25 mouse cellular contexts compared by ENCODE assay signal in the genomic region with DNA sequence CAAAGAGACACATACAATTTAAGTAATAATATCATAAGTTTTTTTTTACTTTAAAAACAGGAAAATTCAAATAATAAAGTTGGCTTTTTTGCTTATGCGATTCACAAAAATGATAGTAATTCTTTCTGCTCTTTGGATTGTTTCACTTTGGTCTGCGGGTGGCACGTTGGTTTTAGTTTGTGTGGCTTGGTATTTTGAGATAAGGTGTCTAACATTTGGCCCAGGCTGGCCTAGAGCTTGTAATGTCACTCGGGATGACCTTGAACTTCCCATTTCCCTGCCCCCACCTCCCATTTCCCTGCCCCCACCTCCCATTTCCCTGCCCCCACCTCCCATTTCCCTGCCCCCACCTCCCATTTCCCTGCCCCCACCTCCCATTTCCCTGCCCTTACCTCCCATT. TPM values are rescaled to one million over a fixed set of nuclear protein-coding genes. Genes with fewer than 3 reads are reported as not detected.
A peak's percentile ranks its signal among the peaks of the same experiment; 100 is the strongest.
DNase-seq lines count a peak whose midpoint lies in the region; ATAC-seq lines count a peak whose summit lies in the region.
"Had no signal": no experiment of that assay in that cellular context is flagged by ENCODE, and none has a peak within 500 bp of the region (broad histone marks: within the 10 kb centered on the region; RNA-seq: fewer than 3 reads in every experiment).

No protein-coding gene starts in this region.

- no peak overlapping the region for H3K4me3 ChIP-seq in liver, embryonic 12.5 days
- no peak overlapping the region for H3K4me3 ChIP-seq in liver, embryonic 11.5 days (ENCODE audit: low read depth, low read length)
- H3K4me3 ChIP-seq: embryonic facial prominence, embryonic 10.5 days; embryonic facial prominence, embryonic 12.5 days; forebrain, embryonic 10.5 days; forebrain, embryonic 12.5 days had no signal

- no peak overlapping the region for H3K4me2 ChIP-seq in liver, embryonic 12.5 days
- no peak overlapping the region for H3K4me2 ChIP-seq in liver, embryonic 11.5 days
- H3K4me2 ChIP-seq: embryonic facial prominence, embryonic 12.5 days; forebrain, embryonic 12.5 days had no signal

- no peak for DNase-seq in liver, embryonic 11.5 days (ENCODE audit: low spot score)
- DNase-seq: adrenal gland, adult 8-10 months; adrenal gland, postnatal 14 days; adrenal gland, postnatal 36 days; B cell, adult 2 months; cerebellum, adult 11-12 months; cerebellum, adult 2 months; cerebellum, adult 9-10 months; cerebellum, postnatal 10 days; cerebellum, postnatal 25 days had no signal

- H3K9ac ChIP-seq in liver, embryonic 12.5 days = peak overlapping the region; percentile 9; the same call in 1 of the 2 replicates
- no peak overlapping the region for H3K9ac ChIP-seq in liver, embryonic 11.5 days (ENCODE audit: low read depth, low read length)
- H3K9ac ChIP-seq: embryonic facial prominence, embryonic 12.5 days; forebrain, embryonic 12.5 days had no signal

- H3K36me3 ChIP-seq in liver, embryonic 12.5 days = no peaks in the 10 kb centered on the region
- no peaks in the 10 kb centered on the region for H3K36me3 ChIP-seq in liver, embryonic 11.5 days (ENCODE audit: control insufficient read depth, insufficient read depth, low read length)
- H3K36me3 ChIP-seq: embryonic facial prominence, embryonic 10.5 days; embryonic facial prominence, embryonic 12.5 days; forebrain, embryonic 10.5 days; forebrain, embryonic 12.5 days; G1E had no signal

- ATAC-seq in liver, embryonic 12.5 days = no peak
- no peak for ATAC-seq in liver, embryonic 11.5 days (replicated peaks; ENCODE audit: low FRiP score)
- 0 out of 2 replicates have a peak, but pooled peaks have one; percentile 51 for ATAC-seq in erythroid progenitor cell, adult 5-6 weeks (replicated peaks; ENCODE audit: low FRiP score, poor library complexity, severe bottlenecking)
- ATAC-seq in megakaryocyte-erythroid progenitor cell, adult 5-6 weeks (replicated peaks; ENCODE audit: low FRiP score, low TSS enrichment, poor library complexity, severe bottlenecking) = peak; percentile 51; the same call in 1 of the 2 replicates
- ATAC-seq in granulocyte monocyte progenitor cell, adult 5-6 weeks (replicated peaks; ENCODE audit: poor library complexity, severe bottlenecking) = no peak
- ATAC-seq: activated CD4-positive, CD25-positive, alpha-beta regulatory T cell, adult 4 months; CD4-positive, CD25-positive, alpha-beta regulatory T cell, adult 4 months; forebrain, embryonic 14.5 days; forebrain, embryonic 16.5 days; Patski had no signal

- WGBS in liver, embryonic 12.5 days (ENCODE audit: insufficient replicate concordance) = 25% methylated on average over 4 of the region's 4 CpGs
- 49% methylated on average over 4 of the region's 4 CpGs for WGBS in liver, embryonic 11.5 days

- no peaks in the 10 kb centered on the region for H3K9me3 ChIP-seq in liver, embryonic 12.5 days (replicated peaks)
- H3K9me3 ChIP-seq in liver, embryonic 11.5 days (ENCODE audit: control insufficient read depth, low read length) = no peaks in the 10 kb centered on the region
- H3K9me3 ChIP-seq: embryonic facial prominence, embryonic 12.5 days; forebrain, embryonic 12.5 days; G1E had no signal

- no peak overlapping the region for H3K27ac ChIP-seq in liver, embryonic 12.5 days
- no peak overlapping the region for H3K27ac ChIP-seq in liver, embryonic 11.5 days (ENCODE audit: low read depth, low read length)
- H3K27ac ChIP-seq: embryonic facial prominence, embryonic 10.5 days; embryonic facial prominence, embryonic 12.5 days; forebrain, embryonic 10.5 days; forebrain, embryonic 12.5 days had no signal

- H3K4me1 ChIP-seq in liver, embryonic 12.5 days = peaks cover 62% of the 10 kb centered on the region
- H3K4me1 ChIP-seq in liver, embryonic 11.5 days (replicated peaks; ENCODE audit: control insufficient read depth, insufficient read depth, low read length) = peaks cover 30% of the 10 kb centered on the region

- no peaks in the 10 kb centered on the region for H3K27me3 ChIP-seq in liver, embryonic 12.5 days (replicated peaks)
- H3K27me3 ChIP-seq in liver, embryonic 11.5 days (replicated peaks; ENCODE audit: control insufficient read depth, insufficient read depth, low read length) = no peaks in the 10 kb centered on the region
- H3K27me3 ChIP-seq: CH12.LX; embryonic facial prominence, embryonic 12.5 days; forebrain, embryonic 12.5 days; Patski had no signal

RNA-seq across cellular contexts. Expression of gene Zfp704, which starts 39.1 kb away (rescaled TPM):
- 1.8 and 2.2 TPM in 2 replicates for polyA plus RNA-seq in liver, embryonic 12.5 days (2016; fragmentation: Nextera tagmentation; extraction: Ambion mirVana)
- polyA plus RNA-seq in liver, embryonic 11.5 days (2014; fragmentation: Nextera tagmentation; extraction: Ambion mirVana) = 4.1 and 4.7 TPM in 2 replicates
- total RNA-seq in erythroid progenitor cell, adult 5-6 weeks (2015; ENCODE audit: low replicate concordance) = 2.9 and 5.0 TPM in 2 replicates
- 1.1 and 1.2 TPM in 2 replicates for total RNA-seq in erythroid progenitor cell, adult 5-6 weeks (2017; ENCODE audit: low replicate concordance)
- total RNA-seq in megakaryocyte-erythroid progenitor cell, adult 5-6 weeks (2014; fragmentation: Nextera tagmentation) = 12.5 and 18.9 TPM in 2 replicates
- 8.9 and 12.4 TPM in 2 replicates for total RNA-seq in megakaryocyte-erythroid progenitor cell, adult 5-6 weeks (2017)
- total RNA-seq in granulocyte monocyte progenitor cell, adult 5-6 weeks (2014; fragmentation: Nextera tagmentation) = 22.9 and 25.3 TPM in 2 replicates
- 15.6 and 15.7 TPM in 2 replicates for total RNA-seq in granulocyte monocyte progenitor cell, adult 5-6 weeks (2017)
- total RNA-seq: CH12.LX had no signal

Comparison
In these comparisons a context has a peak if more than half of its experiments do, and no peak if none do; other contexts are left out.
1. ATAC-seq: peak in erythroid progenitor cell, adult 5-6 weeks (single experiment) and megakaryocyte-erythroid progenitor cell, adult 5-6 weeks (single experiment); none in liver, embryonic 12.5 days (single experiment), liver, embryonic 11.5 days (single experiment) and granulocyte monocyte progenitor cell, adult 5-6 weeks (single experiment).